Mouse (Mus musculus) liver (tissue): ENCODE measurements at regions not wholly inside any gene's neighbourhood (a gene's known extent, or its start where the extent isn't known, plus 50 kb on each side); places are given as distances from the start of the nearest gene placed in this dataset.

Experiments
- DNase-seq: peaks from one replicate; pipeline ENCODE4 v3.0.0-alpha.2; 2020; ENCODE audit warnings: mixed read lengths

- no peak for DNase-seq
Measured at GRCm38 (mm10) chr14:28775686-28776085, 242.3 kb upstream of the Lrtm1 start.

- no peak for DNase-seq
Measured at GRCm38 (mm10) chr14:28777791-28778190, 240.2 kb upstream of the Lrtm1 start.

GRCm38 (mm10) chr14:28781660-28782059, 236.3 kb upstream of the Lrtm1 start:
- no peak for DNase-seq

GRCm38 (mm10) chr14:28784106-28784633, 233.8 kb upstream of the Lrtm1 start:
- no peak for DNase-seq

GRCm38 (mm10) chr14:28798290-28798689, 219.7 kb upstream of the Lrtm1 start:
- no peak for DNase-seq

- no peak for DNase-seq
Measured at GRCm38 (mm10) chr14:28801681-28802080, 216.3 kb upstream of the Lrtm1 start.

- no peak for DNase-seq
Measured at GRCm38 (mm10) chr14:28802126-28802525, 215.9 kb upstream of the Lrtm1 start.

- DNase-seq = no peak
Measured at GRCm38 (mm10) chr14:28808094-28808493, 209.9 kb upstream of the Lrtm1 start.

- DNase-seq = no peak
Measured at GRCm38 (mm10) chr14:28809355-28809754, 208.7 kb upstream of the Lrtm1 start.

- DNase-seq = no peak
Measured at GRCm38 (mm10) chr14:28820970-28821369, 197.0 kb upstream of the Lrtm1 start.

GRCm38 (mm10) chr14:28827186-28827585, 190.8 kb upstream of the Lrtm1 start:
- no peak for DNase-seq

GRCm38 (mm10) chr14:28837117-28837516, 180.9 kb upstream of the Lrtm1 start:
- no peak for DNase-seq

GRCm38 (mm10) chr14:28848831-28849590, 169.0 kb upstream of the Lrtm1 start:
- DNase-seq = peak; percentile 7
